Mouse (Mus musculus): ENCODE measurements at regions not wholly inside any gene's neighbourhood (a gene's known extent, or its start where the extent isn't known, plus 50 kb on each side); places are given as distances from the start of the nearest gene placed in this dataset.
"Not testable (repeated sequence)": the region's sequence is repeated elsewhere in the genome, so short reads cannot be mapped to it uniquely, and the experiment has no call there.

DNA sequence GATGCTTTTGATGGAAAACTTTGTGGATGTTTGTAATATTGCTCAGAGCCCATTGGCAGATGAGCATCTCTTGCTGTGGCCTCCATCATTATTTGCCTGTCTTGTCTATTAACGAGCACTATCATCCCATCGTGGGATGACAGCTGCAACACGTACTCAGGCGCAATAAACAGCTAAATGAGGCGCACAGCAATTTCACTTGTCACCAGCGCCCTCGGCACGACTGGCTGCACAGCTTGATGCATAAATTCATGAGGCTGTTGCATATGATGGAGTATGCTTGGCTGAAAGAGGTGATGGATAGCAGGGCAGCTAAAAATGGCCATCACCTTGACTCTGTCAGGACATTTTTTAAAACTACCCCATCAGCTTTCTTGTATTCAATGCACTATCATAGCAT is 853.1 kb upstream of the Pou3f2 start:
- Histone ChIP-seq H3K9me3 (no peaks in the 10 kb centered on the region), H3K4me1 (no peaks in the 10 kb centered on the region), H3K4me3 (no peak overlapping the region), H3K27ac (no peak overlapping the region), H3K36me3 (no peaks in the 10 kb centered on the region), H3K27me3 (no peaks in the 10 kb centered on the region), H3K9ac (no peak overlapping the region), H3K4me2 (replicated peaks) (no peak overlapping the region)
- WGBS = 78% methylated on average over 8 of the region's 8 CpGs
- ATAC-seq (ENCODE audit: insufficient number of reproducible peaks, insufficient read depth, low FRiP score, low TSS enrichment) = no peak

GRCm38 (mm10) chr4:23338481-23338880 is 850.3 kb upstream of the Pou3f2 start:
- H3K27ac ChIP-seq = no peak overlapping the region
- H3K36me3 ChIP-seq = no peaks in the 10 kb centered on the region
- 77% methylated on average over 5 of the region's 5 CpGs for WGBS
- no peak overlapping the region for H3K4me2 ChIP-seq (replicated peaks)
- H3K4me1 ChIP-seq = no peaks in the 10 kb centered on the region
- no peak for ATAC-seq (ENCODE audit: insufficient number of reproducible peaks, insufficient read depth, low FRiP score, low TSS enrichment)
- H3K9ac ChIP-seq = no peak overlapping the region
- H3K9me3 ChIP-seq = no peaks in the 10 kb centered on the region
- no peaks in the 10 kb centered on the region for H3K27me3 ChIP-seq
- H3K4me3 ChIP-seq = no peak overlapping the region

DNA sequence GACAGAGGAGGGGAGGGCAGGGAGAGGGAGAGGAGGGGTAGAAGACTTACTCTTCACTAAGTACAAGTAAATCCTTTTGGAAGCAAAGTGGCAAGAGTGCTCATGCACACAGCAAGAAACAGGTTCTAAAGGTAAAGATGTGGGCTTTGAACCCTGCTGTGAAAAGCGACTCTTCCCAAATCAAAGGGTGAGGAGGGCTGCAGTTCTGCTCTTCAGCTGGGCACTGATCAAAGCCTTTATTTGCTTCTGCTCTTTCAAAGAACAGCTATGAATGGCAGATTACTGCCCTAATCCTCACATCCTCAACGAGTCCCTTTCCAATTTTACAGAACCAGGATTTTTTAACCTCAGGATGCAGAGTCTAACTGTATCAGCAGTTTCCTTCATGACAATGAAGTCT is 812.5 kb upstream of the Pou3f2 start:
- Histone ChIP-seq H3K9me3 (no peaks in the 10 kb centered on the region), H3K36me3 (no peaks in the 10 kb centered on the region), H3K27ac (no peak overlapping the region), H3K4me3 (no peak overlapping the region), H3K4me1 (no peaks in the 10 kb centered on the region), H3K4me2 (replicated peaks) (no peak overlapping the region), H3K9ac (no peak overlapping the region), H3K27me3 (no peaks in the 10 kb centered on the region)
- no peak for ATAC-seq (ENCODE audit: insufficient number of reproducible peaks, insufficient read depth, low FRiP score, low TSS enrichment)
- WGBS = 13% methylated on average over 2 of the region's 2 CpGs

GRCm38 (mm10) chr4:23280087-23280486 is 791.9 kb upstream of the Pou3f2 start:
- no peak for ATAC-seq (ENCODE audit: insufficient number of reproducible peaks, insufficient read depth, low FRiP score, low TSS enrichment)
- no peaks in the 10 kb centered on the region for H3K27me3 ChIP-seq
- H3K9me3 ChIP-seq = no peaks in the 10 kb centered on the region
- no peak overlapping the region for H3K4me2 ChIP-seq (replicated peaks)
- H3K27ac ChIP-seq = no peak overlapping the region
- H3K4me1 ChIP-seq = no peaks in the 10 kb centered on the region
- WGBS = 77% methylated on average over 6 of the region's 6 CpGs
- no peak overlapping the region for H3K4me3 ChIP-seq
- no peak overlapping the region for H3K9ac ChIP-seq
- H3K36me3 ChIP-seq = no peaks in the 10 kb centered on the region

DNA sequence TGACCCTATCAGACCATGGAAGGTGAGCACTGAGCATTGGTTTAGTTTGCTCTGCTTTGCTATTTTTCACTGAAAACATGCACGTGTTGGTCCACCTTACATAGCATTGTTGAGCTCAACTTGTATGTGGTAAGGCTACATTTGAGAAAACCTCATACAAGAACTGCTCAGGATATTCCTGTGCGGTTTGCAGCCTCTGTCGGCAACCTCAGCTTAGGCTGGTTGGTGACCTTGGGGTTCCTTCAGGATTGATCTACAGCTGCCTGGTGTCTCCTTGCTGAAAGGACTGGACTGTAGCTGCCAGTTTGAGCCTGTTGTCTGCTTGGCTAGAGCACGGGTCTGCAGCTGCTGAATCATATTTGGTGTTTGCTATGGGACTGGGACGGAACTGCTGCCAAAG is 787.0 kb upstream of the Pou3f2 start:
- Histone ChIP-seq H3K36me3 (no peaks in the 10 kb centered on the region), H3K9me3 (no peaks in the 10 kb centered on the region), H3K4me1 (no peaks in the 10 kb centered on the region), H3K4me3 (no peak overlapping the region), H3K4me2 (replicated peaks) (no peak overlapping the region), H3K9ac (no peak overlapping the region), H3K27ac (no peak overlapping the region), H3K27me3 (no peaks in the 10 kb centered on the region)
- WGBS = 80% methylated on average over 5 of the region's 5 CpGs
- no peak for ATAC-seq (ENCODE audit: insufficient number of reproducible peaks, insufficient read depth, low FRiP score, low TSS enrichment)

- H3K4me1 ChIP-seq = no peaks in the 10 kb centered on the region
- H3K27ac ChIP-seq = no peak overlapping the region
- H3K4me3 ChIP-seq = no peak overlapping the region
- no peaks in the 10 kb centered on the region for H3K36me3 ChIP-seq
- H3K9ac ChIP-seq = no peak overlapping the region
- no peak overlapping the region for H3K4me2 ChIP-seq (replicated peaks)
- H3K9me3 ChIP-seq = no peaks in the 10 kb centered on the region
- H3K27me3 ChIP-seq = no peaks in the 10 kb centered on the region
- no peak for ATAC-seq (ENCODE audit: insufficient number of reproducible peaks, insufficient read depth, low FRiP score, low TSS enrichment)
Measured at GRCm38 (mm10) chr4:23271947-23272346, 783.8 kb upstream of the Pou3f2 start.

- H3K27me3 ChIP-seq = no peaks in the 10 kb centered on the region
Measured at GRCm38 (mm10) chr4:23260371-23260770, 772.2 kb upstream of the Pou3f2 start.

GRCm38 (mm10) chr4:23234960-23235359 is 746.8 kb upstream of the Pou3f2 start:
- no peak overlapping the region for H3K4me3 ChIP-seq
- H3K9me3 ChIP-seq = no peaks in the 10 kb centered on the region
- H3K9ac ChIP-seq = no peak overlapping the region
- no peak overlapping the region for H3K4me2 ChIP-seq (replicated peaks)
- no peaks in the 10 kb centered on the region for H3K27me3 ChIP-seq
- no peaks in the 10 kb centered on the region for H3K36me3 ChIP-seq
- H3K4me1 ChIP-seq = no peaks in the 10 kb centered on the region
- no peak overlapping the region for H3K27ac ChIP-seq
- WGBS = 39% methylated on average over 1 of the region's 1 CpGs
- no peak for ATAC-seq (ENCODE audit: insufficient number of reproducible peaks, insufficient read depth, low FRiP score, low TSS enrichment)

More at GRCm38 (mm10) chr4:23260371-23260770, 772.2 kb upstream of the Pou3f2 start:
- 86% methylated on average over 4 of the region's 4 CpGs for WGBS
- Histone ChIP-seq H3K4me1 (no peaks in the 10 kb centered on the region), H3K36me3 (no peaks in the 10 kb centered on the region), H3K4me2 (replicated peaks) (no peak overlapping the region), H3K27ac (no peak overlapping the region), H3K9me3 (no peaks in the 10 kb centered on the region), H3K4me3 (no peak overlapping the region), H3K9ac (no peak overlapping the region)
- ATAC-seq (ENCODE audit: insufficient number of reproducible peaks, insufficient read depth, low FRiP score, low TSS enrichment) = no peak

GRCm38 (mm10) chr4:23194756-23195155 is 706.6 kb upstream of the Pou3f2 start:
- 91% methylated on average over 1 of the region's 1 CpGs for WGBS
- ATAC-seq (ENCODE audit: insufficient number of reproducible peaks, insufficient read depth, low FRiP score, low TSS enrichment); H3K27me3 ChIP-seq; H3K9ac ChIP-seq; H3K9me3 ChIP-seq; H3K4me3 ChIP-seq; H3K4me1 ChIP-seq; H3K36me3 ChIP-seq; H3K4me2 ChIP-seq (replicated peaks); H3K27ac ChIP-seq: not testable (repeated sequence)

- no peak for ATAC-seq (ENCODE audit: insufficient number of reproducible peaks, insufficient read depth, low FRiP score, low TSS enrichment)
- WGBS = 78% methylated on average over 6 of the region's 6 CpGs
Measured at GRCm38 (mm10) chr4:23193384-23194135, 705.4 kb upstream of the Pou3f2 start.

DNA sequence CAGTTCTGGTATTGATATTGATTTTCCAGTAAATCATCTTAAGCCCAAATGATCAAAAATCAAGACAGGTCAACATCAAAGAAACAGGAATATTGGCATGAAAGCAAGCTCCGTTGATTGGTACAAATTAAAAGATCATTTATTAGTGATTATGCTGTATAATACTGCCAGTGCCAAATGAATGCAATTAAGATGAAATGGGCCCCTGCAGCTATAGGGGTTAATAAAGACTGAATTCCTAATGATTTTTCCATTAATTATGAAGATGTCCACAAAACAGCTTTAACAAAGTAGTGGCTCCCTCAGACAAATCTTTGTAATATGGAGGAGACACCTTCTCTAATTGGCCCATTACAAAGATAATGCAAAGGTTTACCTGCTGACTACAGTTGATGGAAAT is 685.6 kb upstream of the Pou3f2 start:
- H3K4me2 ChIP-seq (replicated peaks) = no peak overlapping the region
- no peak overlapping the region for H3K27ac ChIP-seq
- no peaks in the 10 kb centered on the region for H3K36me3 ChIP-seq
- H3K4me1 ChIP-seq = no peaks in the 10 kb centered on the region
- no peaks in the 10 kb centered on the region for H3K27me3 ChIP-seq
- 75% methylated on average over 1 of the region's 1 CpGs for WGBS
- no peak overlapping the region for H3K9ac ChIP-seq
- H3K9me3 ChIP-seq = no peaks in the 10 kb centered on the region
- H3K4me3 ChIP-seq = no peak overlapping the region
- ATAC-seq (ENCODE audit: insufficient number of reproducible peaks, insufficient read depth, low FRiP score, low TSS enrichment) = no peak

More at GRCm38 (mm10) chr4:23193384-23194135, 705.4 kb upstream of the Pou3f2 start:
- H3K4me2 ChIP-seq (replicated peaks) = no peak overlapping the region
- no peaks in the 10 kb centered on the region for H3K27me3 ChIP-seq
- no peak overlapping the region for H3K4me3 ChIP-seq
- no peaks in the 10 kb centered on the region for H3K9me3 ChIP-seq
- no peak overlapping the region for H3K9ac ChIP-seq
- H3K4me1 ChIP-seq = no peaks in the 10 kb centered on the region
- no peak overlapping the region for H3K27ac ChIP-seq
- H3K36me3 ChIP-seq = no peaks in the 10 kb centered on the region

GRCm38 (mm10) chr4:23173330-23173729 is 685.2 kb upstream of the Pou3f2 start:
- ATAC-seq (ENCODE audit: insufficient number of reproducible peaks, insufficient read depth, low FRiP score, low TSS enrichment) = no peak
- no peak overlapping the region for H3K4me3 ChIP-seq
- H3K4me1 ChIP-seq = no peaks in the 10 kb centered on the region
- no peak overlapping the region for H3K9ac ChIP-seq
- 77% methylated on average over 4 of the region's 4 CpGs for WGBS
- no peaks in the 10 kb centered on the region for H3K27me3 ChIP-seq
- no peaks in the 10 kb centered on the region for H3K9me3 ChIP-seq
- no peaks in the 10 kb centered on the region for H3K36me3 ChIP-seq
- H3K27ac ChIP-seq = no peak overlapping the region
- no peak overlapping the region for H3K4me2 ChIP-seq (replicated peaks)
